Mouse (Mus musculus): ENCODE results near the gene Enpp1. TPM values are rescaled to one million over a fixed set of nuclear protein-coding genes. Genes with fewer than 3 reads are reported as not detected.

Gene Enpp1
- polyA plus RNA-seq, 3 experiments from 2014 or later: 10.5 to 17.8 (median 13.0) TPM

DNA sequence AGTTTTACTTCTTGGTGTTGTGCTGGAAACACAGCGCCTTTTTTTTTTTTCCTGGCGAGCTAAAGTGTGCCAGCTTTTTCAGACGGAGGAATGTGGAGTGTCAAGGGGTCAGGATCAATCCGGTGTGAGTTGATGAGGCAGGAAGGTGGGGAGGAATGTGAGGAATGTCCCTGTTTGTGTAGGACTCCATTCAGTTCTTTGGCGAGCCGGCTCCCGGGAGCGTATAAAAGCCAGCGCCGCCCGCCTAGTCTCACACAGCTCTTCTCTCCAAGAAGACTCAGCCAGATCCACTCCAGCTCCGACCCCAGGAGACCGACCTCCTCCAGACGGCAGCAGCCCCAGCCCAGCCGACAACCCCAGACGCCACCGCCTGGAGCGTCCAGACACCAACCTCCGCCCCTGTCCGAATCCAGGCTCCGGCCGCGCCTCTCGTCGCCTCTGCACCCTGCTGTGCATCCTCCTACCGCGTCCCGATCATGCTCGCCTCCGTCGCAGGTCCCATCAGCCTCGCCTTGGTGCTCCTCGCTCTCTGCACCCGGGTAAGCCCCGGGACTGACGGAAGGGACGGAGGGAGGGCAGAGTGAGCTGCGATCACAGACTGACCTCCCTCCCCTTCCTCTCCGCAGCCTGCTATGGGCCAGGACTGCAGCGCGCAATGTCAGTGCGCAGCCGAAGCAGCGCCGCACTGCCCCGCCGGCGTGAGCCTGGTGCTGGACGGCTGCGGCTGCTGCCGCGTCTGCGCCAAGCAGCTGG lies 116.5 kb downstream of the Enpp1 start, which contains the start of gene Ccn2:
Gene Ccn2, plus strand, starts transcription at position 193 of the 753 bp plus-strand sequence.
- no peak for ATAC-seq

- no peak for ATAC-seq
Measured at GRCm38 (mm10) chr10:24593556-24593955, 118.4 kb downstream of the Enpp1 start.

GRCm38 (mm10) chr10:24592969-24593368 lies 119.0 kb downstream of the Enpp1 start:
- no peak for ATAC-seq

DNA sequence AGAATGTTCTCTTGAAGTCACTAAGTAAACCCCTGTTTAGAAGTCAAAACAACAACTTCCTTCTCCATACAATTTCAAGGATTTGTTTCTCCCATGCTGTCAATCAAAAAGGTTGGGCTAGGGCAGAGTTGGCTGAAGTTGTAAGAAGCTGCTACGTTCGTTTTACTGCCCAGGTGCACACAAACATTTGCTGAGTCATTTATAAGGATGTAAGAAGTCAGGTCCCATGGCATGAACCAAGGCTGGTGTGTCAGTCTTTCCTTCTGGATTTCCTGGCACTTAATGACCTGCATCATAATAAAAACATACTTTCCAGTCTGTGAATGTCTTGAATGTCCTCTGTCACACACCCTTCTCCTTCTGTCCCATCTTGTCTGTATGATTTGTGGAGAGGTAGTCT lies 119.6 kb downstream of the Enpp1 start:
- ATAC-seq: no peak

DNA sequence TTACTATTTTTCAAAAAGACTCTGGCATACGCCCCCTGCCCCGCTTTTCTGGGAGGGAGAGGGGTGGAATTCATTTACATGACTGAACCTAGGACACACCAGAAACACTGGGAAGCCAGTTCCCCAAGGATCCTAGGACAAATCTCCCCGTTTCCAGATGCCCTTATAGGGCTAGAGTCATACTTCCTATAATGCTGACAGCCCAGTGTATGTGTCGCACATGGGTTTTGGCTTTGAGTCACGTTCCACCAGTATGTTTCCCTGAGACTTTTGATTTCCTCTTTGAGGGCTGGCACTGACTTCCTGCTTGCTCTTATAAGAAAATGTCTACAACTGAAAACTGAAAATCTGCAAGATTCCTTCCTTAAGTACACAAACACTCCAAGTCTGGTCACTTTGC lies 120.2 kb downstream of the Enpp1 start:
- ATAC-seq: peak; percentile 35

DNA sequence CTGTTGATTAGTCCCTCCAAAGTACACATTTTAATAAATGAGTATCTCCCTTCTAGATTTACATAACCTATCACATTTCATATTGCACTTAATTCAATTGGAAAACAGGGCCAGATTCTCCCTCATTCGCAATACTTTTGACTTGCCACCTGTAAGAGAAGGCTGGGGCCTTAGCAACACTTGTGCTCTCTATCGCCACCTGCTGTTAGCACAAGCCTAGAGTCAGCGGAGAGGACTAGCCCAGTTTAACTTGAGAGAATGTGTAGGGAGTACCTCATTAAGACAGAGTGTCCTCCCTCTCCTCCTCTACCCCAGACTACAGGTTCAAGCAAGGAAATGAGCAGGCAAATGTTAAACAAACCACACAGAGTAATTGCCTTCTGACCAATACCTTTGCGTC lies 120.8 kb downstream of the Enpp1 start:
- ATAC-seq: peak; percentile 75

DNA sequence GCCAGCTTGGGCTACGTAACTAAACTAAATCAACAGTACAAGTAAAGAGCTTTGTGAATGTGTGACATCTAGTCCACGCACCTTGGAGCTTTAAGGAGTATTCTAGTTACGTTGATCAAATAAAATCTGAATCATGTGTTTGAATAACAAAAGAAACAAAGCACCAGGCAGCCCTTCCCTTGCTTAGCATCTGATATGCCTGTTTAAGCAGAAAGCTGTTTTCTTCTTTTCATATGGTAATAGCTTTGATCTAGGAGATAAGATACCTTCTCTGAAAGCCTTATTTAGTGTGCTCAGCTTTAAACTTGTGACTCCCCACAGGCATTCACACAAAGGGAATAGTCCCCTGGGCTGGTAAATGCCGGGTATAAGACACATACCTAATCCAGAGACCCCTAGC lies 121.4 kb downstream of the Enpp1 start:
- ATAC-seq: no peak

DNA sequence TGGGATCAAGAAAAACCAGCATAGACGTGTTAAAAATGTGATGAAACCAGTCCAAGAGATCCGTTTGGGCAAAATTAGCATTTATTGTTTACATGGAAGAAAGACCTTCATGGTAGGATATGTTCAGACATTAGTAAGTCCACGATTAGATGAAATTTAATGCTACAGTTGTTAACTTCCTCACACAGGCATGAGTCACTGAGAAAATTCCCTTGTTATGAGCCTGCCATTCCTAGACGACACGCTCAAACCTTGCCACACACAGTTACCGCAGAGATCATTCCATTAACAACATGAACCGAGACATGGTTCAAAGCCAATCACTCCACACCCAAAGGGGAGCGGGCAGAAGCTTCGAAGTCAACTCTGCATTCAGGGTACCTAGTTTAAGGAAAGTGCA lies 122.7 kb downstream of the Enpp1 start:
- ATAC-seq: no peak

DNA sequence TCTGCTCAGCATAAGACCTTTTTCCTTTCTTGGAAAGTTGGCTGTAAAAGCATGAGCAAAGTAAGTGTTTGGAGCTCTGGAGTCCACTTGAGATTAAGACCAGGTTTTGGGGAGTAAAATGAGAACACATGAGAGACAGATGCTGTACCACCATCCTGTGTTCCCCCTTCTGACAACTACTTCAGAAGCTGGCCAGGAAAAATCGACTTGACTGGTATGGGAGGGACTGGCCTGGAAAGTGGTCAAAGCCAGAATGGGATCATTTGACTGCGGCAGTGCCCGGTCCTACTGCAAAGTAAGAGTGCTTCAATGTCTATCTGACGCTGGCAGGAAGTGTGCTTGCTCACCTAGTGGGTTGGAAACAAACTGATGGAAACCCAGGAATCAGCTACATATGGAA lies 123.1 kb downstream of the Enpp1 start:
- no peak for ATAC-seq

Other genes with a start within 250 kb of the Enpp1 start
- gene Ccn2, start 116.7 kb downstream of the Enpp1 start, polyA plus RNA-seq (2017; shearing (Covaris generic)): not detected
- gene Enpp3, start 130.7 kb upstream of the Enpp1 start, polyA plus RNA-seq (2017; shearing (Covaris generic)): not detected
- 10 to 100 TPM; 15.5 to 28.2 (median 22.9) TPM for gene Med23, start 157.8 kb upstream of the Enpp1 start, polyA plus RNA-seq (2017; shearing (Covaris generic))
- gene Arg1, start 215.3 kb upstream of the Enpp1 start, polyA plus RNA-seq (2017; shearing (Covaris generic)): 1 to 10 TPM; 2.2 to 6.0 (median 3.7) TPM